Mouse (Mus musculus) frontal cortex, adult 2 months (tissue): ENCODE measurements at regions not wholly inside any gene's neighbourhood (a gene's known extent, or its start where the extent isn't known, plus 50 kb on each side); places are given as distances from the start of the nearest gene placed in this dataset.
"Not testable (repeated sequence)": the region's sequence is repeated elsewhere in the genome, so short reads cannot be mapped to it uniquely, and the experiment has no call there.

Experiments
- DNase-seq, 2 experiments: peaks; one replicate each; pipeline ENCODE4 v3.0.0; 2022; ENCODE audit warnings: low spot score in 1 of 2; ENCODE audit errors: extremely low spot score in 1 of 2

- no peak for DNase-seq
Measured at GRCm38 (mm10) chr15:8780371-8780866, 69.9 kb upstream of the Slc1a3 start.

- DNase-seq, result no peak
Measured at GRCm38 (mm10) chr15:8767624-8768571, 57.3 kb upstream of the Slc1a3 start.

GRCm38 (mm10) chr15:8766208-8766607 lies 55.6 kb upstream of the Slc1a3 start:
- DNase-seq, result not testable (repeated sequence)

DNA sequence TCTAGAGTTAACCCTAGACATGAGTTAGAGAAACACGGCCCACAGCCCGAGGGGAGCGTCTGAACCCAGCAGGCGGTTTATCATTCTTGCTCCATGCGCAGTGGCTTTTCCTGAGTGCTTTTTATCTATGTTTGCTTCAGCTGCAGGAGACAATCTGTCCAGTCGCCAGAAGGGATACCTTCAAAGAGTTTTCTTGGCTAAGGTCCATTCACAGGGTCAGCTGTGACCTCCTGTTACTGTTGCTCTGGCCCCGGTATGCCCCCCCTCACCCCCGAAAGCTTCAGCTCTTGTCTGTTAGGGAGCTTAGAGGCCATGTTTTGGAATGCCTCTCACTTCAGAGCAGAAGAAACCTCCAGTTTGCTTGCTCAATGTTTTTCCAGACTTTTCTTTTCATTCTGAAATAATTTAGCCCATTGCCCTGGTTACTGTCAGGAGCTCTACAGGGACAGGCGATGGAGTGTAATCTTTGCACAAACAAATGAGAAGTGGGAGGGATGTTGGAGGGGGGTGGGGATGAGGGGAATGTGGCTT lies 51.2 kb upstream of the Slc1a3 start:
- no peak for DNase-seq

DNA sequence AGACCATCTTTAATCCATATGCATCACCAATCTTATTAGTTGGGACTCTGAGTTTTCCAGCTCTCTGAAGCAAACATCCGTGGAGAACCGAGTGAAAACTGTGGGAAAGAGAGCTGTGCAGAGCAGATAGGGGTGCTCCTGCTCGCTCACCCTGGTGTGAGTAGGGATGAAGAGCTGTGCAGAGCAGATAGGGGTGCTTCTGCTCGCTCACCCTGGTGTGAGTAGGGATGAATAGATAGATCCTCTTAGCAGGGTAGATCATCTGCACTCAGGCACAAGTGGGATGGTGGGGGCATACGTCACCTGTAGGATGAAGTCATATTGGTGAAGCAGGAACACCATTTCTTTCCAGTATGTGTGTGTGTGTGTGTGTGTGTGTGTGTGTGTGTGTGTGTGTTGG lies 50.6 kb upstream of the Slc1a3 start:
- no peak for DNase-seq
